Mouse (Mus musculus): ENCODE measurements around the gene Tshz2.

DNA sequence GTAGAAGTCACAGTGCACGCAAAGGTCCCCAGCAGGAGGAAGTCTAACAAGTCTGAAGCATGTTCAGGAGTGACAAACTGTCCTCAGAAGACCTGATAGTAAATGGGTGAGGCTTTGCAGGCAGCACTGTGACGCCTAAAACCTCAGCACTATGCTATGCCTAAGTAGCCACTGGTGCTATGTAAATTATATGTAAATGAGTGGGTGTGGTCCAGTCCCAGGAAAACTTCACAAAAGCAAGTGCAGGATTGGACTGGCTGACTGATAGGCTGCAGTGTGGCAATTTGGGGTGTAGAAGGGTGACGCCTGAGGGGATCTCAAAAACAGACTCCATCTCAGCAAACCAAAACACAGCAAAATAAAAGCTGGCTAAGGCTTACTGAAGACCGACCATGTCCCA lies 277.8 kb downstream of the Tshz2 start:
- TF ChIP-seq CTCF (IDR thresholded peaks at IDR 0.05; ENCODE audit: extremely low read depth, insufficient read length, insufficient replicate concordance, low read depth, low read length) (no peak), POLR2A (IDR thresholded peaks at IDR 0.05; ENCODE audit: low read depth, low read length) (no peak)

All from small intestine, adult 2 months (tissue).